1 mouse cellular context compared by ENCODE assay signal in the genomic region with DNA sequence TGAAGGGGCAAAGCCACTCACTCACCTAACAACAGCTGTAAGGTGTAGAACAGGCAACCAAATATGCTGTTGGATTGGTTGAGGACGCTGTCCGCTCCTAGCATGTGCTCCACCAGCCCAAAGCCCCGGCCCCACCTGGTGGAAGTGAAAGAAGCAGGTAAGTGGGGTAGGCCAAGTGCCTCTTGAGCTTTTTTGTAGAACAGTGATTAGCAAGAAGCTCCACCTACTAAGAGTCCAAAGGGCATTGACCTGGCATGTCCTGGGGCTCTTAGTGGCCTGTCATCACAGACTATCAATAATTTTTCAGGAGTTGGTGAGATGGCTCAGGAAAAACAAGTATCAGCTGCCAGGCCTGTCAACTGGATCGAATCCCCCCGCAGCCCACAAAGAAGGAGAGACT.
TF ChIP-seq lines count a peak whose summit lies in the region.

No protein-coding gene starts in this region.

TF ChIP-seq in MEL, 35 proteins besides CTCF, POLR2A, EP300 and RAD21 (continued from another document):
- no peak for TF ChIP-seq HCFC1 (IDR thresholded peaks at IDR 0.05; ENCODE audit: low read depth, low read length)
- TF ChIP-seq POLR2AphosphoS2 (IDR thresholded peaks at IDR 0.05; ENCODE audit: low read length) = no peak
- TF ChIP-seq NELFE (IDR thresholded peaks at IDR 0.05; ENCODE audit: low read depth, low read length) = no peak
- TF ChIP-seq MAX (IDR thresholded peaks at IDR 0.05; ENCODE audit: low read length) = no peak
- TF ChIP-seq POLR2AphosphoS5 (IDR thresholded peaks at IDR 0.05; ENCODE audit: borderline replicate concordance, low read depth, low read length) = no peak
- TF ChIP-seq ETS1 (IDR thresholded peaks at IDR 0.05; ENCODE audit: low read depth, low read length) = no peak
- TF ChIP-seq MEF2A (IDR thresholded peaks at IDR 0.05; ENCODE audit: extremely low read depth, insufficient replicate concordance, low read depth, low read length, poor library complexity, severe bottlenecking) = no peak
- no peak for TF ChIP-seq SIN3A (IDR thresholded peaks at IDR 0.05; ENCODE audit: low read length)
- no peak for TF ChIP-seq USF1 (IDR thresholded peaks at IDR 0.05; ENCODE audit: low read depth, low read length)
- TF ChIP-seq MAZ (IDR thresholded peaks at IDR 0.05; ENCODE audit: low read depth, low read length) = no peak
- no peak for TF ChIP-seq MXI1 (IDR thresholded peaks at IDR 0.05; ENCODE audit: low read depth, low read length)
- TF ChIP-seq TCF12 (IDR thresholded peaks at IDR 0.05; ENCODE audit: low read depth, low read length) = no peak
- TF ChIP-seq SMC3 (IDR thresholded peaks at IDR 0.05; ENCODE audit: low read depth, low read length) = no peak
- TF ChIP-seq ZMIZ1 (IDR thresholded peaks at IDR 0.05; ENCODE audit: low read depth, low read length) = no peak
- no peak for TF ChIP-seq TAL1 (IDR thresholded peaks at IDR 0.05; ENCODE audit: low read length)
TF ChIP-seq in MEL: peak in this region for 0.
